Mouse (Mus musculus) small intestine, adult 2 months (tissue): Measurements from ENCODE around the gene Ffar3.

Experiments
- CTCF ChIP-seq: fragments of 200-500 bp; IDR thresholded peaks from 2 replicates; pipeline ENCODE4 v1.5.1; 2012; ENCODE audit warnings: low read depth, mild to moderate bottlenecking, control low read depth, inconsistent platforms, low read length, moderate library complexity, mixed read lengths; ENCODE audit not compliant: insufficient replicate concordance, insufficient read length; ENCODE audit errors: extremely low read depth
- POLR2A ChIP-seq: fragments of 200-500 bp; IDR thresholded peaks from 2 replicates; pipeline ENCODE4 v1.6.1; 2012; ENCODE audit warnings: low read depth, mild to moderate bottlenecking, control low read depth, inconsistent platforms, low read length, moderate library complexity

DNA sequence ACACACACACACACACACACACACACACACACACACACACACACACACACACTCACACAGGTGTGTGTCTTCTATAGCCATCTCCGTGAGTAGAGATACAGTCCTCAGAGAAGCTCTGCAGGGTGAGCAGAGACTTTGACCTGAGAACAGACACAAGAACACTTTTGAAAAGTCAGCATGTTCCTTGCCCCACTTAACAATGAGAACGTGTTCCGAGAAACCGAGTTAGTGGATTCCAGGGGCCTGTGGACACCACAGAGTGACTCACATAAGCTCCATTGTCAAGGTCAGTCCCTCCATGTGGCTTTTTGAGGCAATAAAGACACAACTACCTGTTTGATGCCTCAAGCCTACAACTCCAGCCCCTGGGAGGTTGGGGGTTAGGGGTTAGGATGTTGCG lies 8.6 kb downstream of the Ffar3 start:
- no peak for TF ChIP-seq CTCF
- TF ChIP-seq POLR2A: no peak
